Mouse (Mus musculus) brain, embryonic 14.5 days (tissue): ENCODE data around the gene Nop9.

Experiments used
- CTCF ChIP-seq: fragments of 200-500 bp; IDR thresholded peaks from 2 replicates; pipeline ENCODE4 v1.5.1; 2012; ENCODE audit warnings: inconsistent platforms, mild to moderate bottlenecking, moderate library complexity, borderline replicate concordance; ENCODE audit not compliant: insufficient read depth, insufficient read length; ENCODE audit errors: extremely low read depth
- POLR2A ChIP-seq: fragments of 200-500 bp; IDR thresholded peaks from 2 replicates; pipeline ENCODE4 v1.6.1; 2012; ENCODE audit warnings: mild to moderate bottlenecking, inconsistent platforms, borderline replicate concordance; ENCODE audit not compliant: poor library complexity, insufficient read depth, insufficient read length, severe bottlenecking; ENCODE audit errors: extremely low read depth

DNA sequence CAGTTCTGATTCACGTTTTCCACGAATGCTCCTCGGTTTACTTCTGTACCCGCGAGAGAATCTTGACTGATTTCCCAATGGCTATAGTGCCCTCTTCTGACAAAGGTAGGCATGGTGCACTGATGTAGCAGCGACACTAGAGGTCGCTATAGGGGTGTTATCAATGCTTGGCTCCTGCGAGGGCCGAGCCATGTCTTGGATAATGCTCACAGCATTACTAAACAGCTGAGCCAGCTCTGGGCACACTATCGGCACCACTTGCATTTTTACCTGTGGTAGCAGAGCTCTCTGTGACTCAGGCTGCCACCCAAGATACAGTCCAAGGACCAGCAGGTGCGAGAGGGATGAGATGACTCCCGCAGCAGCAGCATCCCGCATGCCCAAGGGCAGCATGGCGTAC is 35.8 kb downstream of the Nop9 start:
- TF ChIP-seq POLR2A (no peak), CTCF (peak; percentile 96)
